Mouse (Mus musculus): ENCODE measurements around the gene Fhit. TPM values are rescaled to one million over a fixed set of nuclear protein-coding genes. Genes with fewer than 3 reads are reported as not detected.

Gene Fhit
- polyA plus RNA-seq, 1 experiment from 2014 or later = 6.1 TPM

DNA sequence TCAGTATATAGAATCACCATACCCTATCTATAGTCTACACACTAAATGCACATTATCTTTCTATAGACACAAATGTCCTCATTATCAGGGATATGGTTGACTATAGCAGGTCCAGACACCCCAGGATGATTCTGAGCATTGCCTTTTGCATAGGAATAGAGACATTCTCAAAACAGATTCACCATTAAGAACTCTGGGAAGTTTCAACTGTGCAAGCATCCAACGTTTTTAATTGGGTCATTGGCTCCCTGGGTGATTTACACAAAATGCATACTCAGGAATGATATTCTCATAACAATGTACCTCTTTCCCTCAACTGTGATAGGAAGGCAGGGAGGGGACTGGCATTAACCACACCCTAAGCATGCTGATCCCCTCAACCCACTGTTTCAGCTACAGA is 1503.4 kb downstream of the Fhit start:
- no peak overlapping the region for H3K27ac ChIP-seq (replicated peaks)
- H3K9ac ChIP-seq (replicated peaks) = no peak overlapping the region
- H3K27me3 ChIP-seq = no peaks in the 10 kb centered on the region
- H3K36me3 ChIP-seq = no peaks in the 10 kb centered on the region
- 46% methylated on average over 1 of the region's 1 CpGs for WGBS
- no peak overlapping the region for H3K4me3 ChIP-seq
- no peak for ATAC-seq (replicated peaks)
- H3K4me2 ChIP-seq (replicated peaks) = no peak overlapping the region
- no peaks in the 10 kb centered on the region for H3K9me3 ChIP-seq
- H3K4me1 ChIP-seq = no peaks in the 10 kb centered on the region

DNA sequence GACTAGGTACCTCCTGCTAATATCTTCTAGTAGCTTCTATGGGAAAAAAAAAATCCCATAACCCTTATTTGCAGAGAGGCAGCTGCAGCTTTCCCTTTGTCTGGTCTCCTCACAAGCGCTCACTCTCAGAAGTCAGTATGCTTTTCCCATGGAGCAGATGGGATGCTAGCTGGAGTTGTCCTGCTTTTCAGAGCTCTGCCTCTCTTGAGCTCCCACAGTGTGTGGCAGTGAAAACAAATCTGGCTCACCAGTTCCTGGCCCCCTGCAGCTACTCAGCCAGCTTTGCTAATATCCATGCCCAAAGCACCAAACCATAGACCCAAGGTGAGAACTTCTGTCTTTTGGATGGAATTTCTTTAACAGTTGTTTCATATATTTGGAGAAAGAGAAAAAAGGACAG is 1510.4 kb downstream of the Fhit start:
- Histone ChIP-seq H3K4me2 (replicated peaks) (no peak overlapping the region), H3K4me3 (no peak overlapping the region), H3K9me3 (no peaks in the 10 kb centered on the region), H3K4me1 (peaks cover 4% of the 10 kb centered on the region; the same call in 1 of the 2 replicates), H3K36me3 (no peaks in the 10 kb centered on the region), H3K27me3 (no peaks in the 10 kb centered on the region), H3K9ac (replicated peaks) (no peak overlapping the region), H3K27ac (replicated peaks) (no peak overlapping the region)
- 61% methylated on average over 1 of the region's 1 CpGs for WGBS
- ATAC-seq (replicated peaks) = no peak

- H3K4me2 ChIP-seq (replicated peaks) = no peak overlapping the region
- no peak overlapping the region for H3K9ac ChIP-seq (replicated peaks)
- no peaks in the 10 kb centered on the region for H3K27me3 ChIP-seq
- no peaks in the 10 kb centered on the region for H3K36me3 ChIP-seq
- H3K9me3 ChIP-seq = no peaks in the 10 kb centered on the region
- 74% methylated on average over 1 of the region's 1 CpGs for WGBS
- ATAC-seq (replicated peaks) = no peak
- H3K27ac ChIP-seq (replicated peaks) = no peak overlapping the region
- H3K4me1 ChIP-seq = peaks cover 30% of the 10 kb centered on the region
- no peak overlapping the region for H3K4me3 ChIP-seq
These were observed 1513.4 kb downstream of the Fhit start for GRCm38 (mm10) chr14:9648416-9648815.

DNA sequence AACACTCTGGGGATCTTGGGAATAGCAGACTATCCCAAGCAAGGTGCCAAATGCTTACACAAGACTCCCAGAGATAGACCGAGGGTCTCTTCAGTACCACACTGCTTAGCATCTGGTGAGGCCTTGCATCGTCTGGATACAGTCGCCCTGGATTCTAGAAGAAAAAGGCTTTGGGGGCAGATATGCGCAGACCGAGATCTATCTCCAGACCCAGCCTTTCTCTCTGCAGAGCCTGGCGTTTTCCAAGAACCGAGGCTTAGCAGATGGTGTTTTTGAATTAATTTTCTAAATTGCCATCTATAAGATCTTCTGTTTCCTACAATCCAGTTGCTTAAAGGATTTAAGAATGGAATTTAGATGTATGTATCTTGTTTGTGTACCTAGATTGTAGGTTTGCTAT is 1515.6 kb downstream of the Fhit start:
- H3K4me1 ChIP-seq = peaks cover 44% of the 10 kb centered on the region

DNA sequence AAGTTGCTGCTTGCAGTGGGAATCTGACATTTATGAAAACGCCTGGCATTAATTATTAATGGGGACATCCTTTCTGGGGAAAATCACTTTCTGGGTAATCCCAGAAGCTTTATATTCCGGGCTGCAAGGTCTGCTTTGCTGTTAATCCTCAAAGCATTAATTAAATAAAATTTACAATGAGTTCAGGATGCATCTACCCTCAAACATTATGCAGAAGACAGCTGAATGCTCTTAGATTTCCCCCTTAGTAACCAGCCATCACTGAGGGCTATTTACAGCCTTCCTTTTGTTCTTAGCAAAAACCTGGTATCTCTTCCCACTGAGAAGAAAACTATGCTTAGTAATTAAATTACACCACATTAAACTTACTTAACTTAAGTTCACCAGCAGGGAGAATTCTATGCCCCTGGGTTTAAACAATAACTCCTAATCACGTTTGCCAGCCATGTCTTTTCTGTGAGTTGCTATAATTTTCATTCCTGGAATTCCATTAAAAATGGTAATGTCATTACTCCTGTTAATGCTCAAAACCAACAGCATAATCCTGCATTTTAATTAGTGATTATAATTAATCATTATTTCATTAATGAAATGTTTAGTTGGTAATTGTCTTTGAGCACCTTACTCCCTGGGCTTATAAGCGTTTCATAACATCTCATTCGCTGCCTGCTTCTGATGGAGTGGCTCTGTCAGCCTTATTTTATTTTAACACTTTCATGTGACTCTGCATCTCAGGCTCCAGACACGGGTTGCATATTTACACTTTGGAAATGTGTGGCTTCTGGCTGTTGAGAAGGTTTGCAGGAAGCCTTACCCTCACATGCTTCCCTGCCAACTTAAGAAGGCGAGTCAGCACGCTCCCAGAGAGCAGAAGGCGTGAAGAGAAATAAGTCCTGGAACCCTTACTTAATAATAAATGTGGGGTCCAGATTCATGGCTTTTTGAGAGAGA is 1517.3 kb downstream of the Fhit start:
- Histone ChIP-seq H3K4me3 (no peak overlapping the region), H3K36me3 (no peaks in the 10 kb centered on the region), H3K4me1 (peaks cover 44% of the 10 kb centered on the region), H3K27me3 (no peaks in the 10 kb centered on the region), H3K9me3 (no peaks in the 10 kb centered on the region), H3K27ac (replicated peaks) (no peak overlapping the region; the same call in 1 of the 2 replicates), H3K9ac (replicated peaks) (no peak overlapping the region), H3K4me2 (replicated peaks) (no peak overlapping the region)
- 11% methylated on average over 9 of the region's 9 CpGs for WGBS
- ATAC-seq (replicated peaks) = no peak

More for the DNA sequence above, 1515.6 kb downstream of the Fhit start:
- 0 out of 2 replicates have a peak, but pooled peaks have one; percentile 32 for ATAC-seq (replicated peaks)
- Histone ChIP-seq H3K4me2 (replicated peaks) (no peak overlapping the region), H3K27me3 (no peaks in the 10 kb centered on the region), H3K36me3 (no peaks in the 10 kb centered on the region), H3K27ac (replicated peaks) (peak overlapping the region; percentile 27), H3K4me3 (no peak overlapping the region), H3K9ac (replicated peaks) (no peak overlapping the region), H3K9me3 (no peaks in the 10 kb centered on the region)
- WGBS = 70% methylated on average over 7 of the region's 7 CpGs

DNA sequence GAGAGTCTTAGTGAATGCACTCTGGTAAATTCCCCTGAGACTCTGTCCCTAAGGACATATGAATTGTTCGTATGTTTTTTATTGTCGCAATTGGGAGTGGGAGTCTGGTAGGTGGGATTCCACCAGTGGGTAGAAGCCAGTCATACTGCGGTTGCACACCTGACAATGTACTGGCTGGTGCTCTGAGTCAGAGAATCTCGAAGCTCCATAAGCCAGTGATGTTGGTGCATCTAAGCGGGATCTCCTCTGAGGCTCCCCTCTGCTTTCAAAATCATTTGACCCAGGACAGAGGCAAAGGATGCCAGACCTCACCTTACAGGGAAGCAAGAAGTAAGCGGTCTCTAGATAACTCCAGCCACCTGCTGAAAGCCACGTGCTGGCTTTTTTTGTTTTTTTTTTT is 1518.1 kb downstream of the Fhit start:
- no peak overlapping the region for H3K27ac ChIP-seq (replicated peaks)
- 49% methylated on average over 7 of the region's 7 CpGs for WGBS
- no peak for ATAC-seq (replicated peaks)

DNA sequence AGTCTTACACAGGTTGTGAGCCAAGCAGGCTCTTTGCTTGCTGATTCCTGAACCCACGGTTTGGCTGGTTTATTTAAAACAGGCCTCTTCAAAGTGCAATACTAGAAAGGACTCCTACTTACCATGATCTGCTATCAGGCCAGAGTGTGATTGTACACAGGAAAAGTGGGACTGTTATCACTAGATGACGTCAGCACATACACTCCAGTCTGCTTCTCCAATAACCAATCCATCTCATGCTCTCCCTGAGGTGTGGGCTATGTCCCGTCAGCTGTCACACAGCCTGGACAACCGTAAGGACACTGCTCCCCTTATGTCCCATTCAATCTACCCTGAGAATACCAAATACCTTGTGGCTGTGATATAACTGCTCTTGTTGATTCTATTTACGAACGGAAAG is 1519.2 kb downstream of the Fhit start:
- WGBS = 45% methylated on average over 6 of the region's 6 CpGs
- Histone ChIP-seq H3K9me3 (no peaks in the 10 kb centered on the region), H3K4me3 (no peak overlapping the region), H3K36me3 (no peaks in the 10 kb centered on the region), H3K4me1 (peaks cover 44% of the 10 kb centered on the region), H3K9ac (replicated peaks) (no peak overlapping the region), H3K27ac (replicated peaks) (no peak overlapping the region), H3K4me2 (replicated peaks) (no peak overlapping the region), H3K27me3 (no peaks in the 10 kb centered on the region)
- peak; percentile 53 for ATAC-seq (replicated peaks)

More for the DNA sequence above, 1518.1 kb downstream of the Fhit start:
- H3K9ac ChIP-seq (replicated peaks) = no peak overlapping the region
- H3K4me1 ChIP-seq = peaks cover 44% of the 10 kb centered on the region
- H3K36me3 ChIP-seq = no peaks in the 10 kb centered on the region
- no peaks in the 10 kb centered on the region for H3K9me3 ChIP-seq
- H3K4me2 ChIP-seq (replicated peaks) = no peak overlapping the region
- H3K4me3 ChIP-seq = no peak overlapping the region
- H3K27me3 ChIP-seq = no peaks in the 10 kb centered on the region

DNA sequence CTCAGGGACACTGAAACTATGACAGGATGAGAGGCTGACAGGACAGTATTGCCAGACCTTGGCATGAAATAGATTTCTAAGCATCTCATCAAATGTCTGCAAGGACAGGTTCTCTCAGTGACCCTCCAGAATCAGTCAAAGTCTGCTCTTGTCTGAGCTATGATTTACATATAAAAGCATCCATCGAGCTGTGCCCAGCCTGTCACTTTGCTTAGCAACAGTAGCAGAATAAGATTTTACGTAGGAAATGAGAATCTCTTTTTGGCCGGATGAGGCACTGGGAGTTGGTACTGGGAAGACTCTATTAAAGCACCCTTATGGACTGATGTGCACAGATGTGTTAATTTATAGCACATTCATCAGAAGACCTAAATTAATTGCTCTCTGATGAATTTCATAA is 1519.8 kb downstream of the Fhit start:
- Histone ChIP-seq H3K4me1 (peaks cover 44% of the 10 kb centered on the region), H3K4me3 (no peak overlapping the region), H3K27me3 (no peaks in the 10 kb centered on the region), H3K36me3 (no peaks in the 10 kb centered on the region), H3K9me3 (no peaks in the 10 kb centered on the region), H3K4me2 (replicated peaks) (no peak overlapping the region), H3K9ac (replicated peaks) (no peak overlapping the region), H3K27ac (replicated peaks) (no peak overlapping the region)
- WGBS = 9% methylated on average over 3 of the region's 3 CpGs
- ATAC-seq (replicated peaks) = peak; percentile 30; the same call in 1 of the 2 replicates

GRCm38 (mm10) chr14:9634247-9634991 is 1527.4 kb downstream of the Fhit start:
- Histone ChIP-seq H3K27ac (replicated peaks) (no peak overlapping the region), H3K9me3 (no peaks in the 10 kb centered on the region), H3K27me3 (peaks cover 3% of the 10 kb centered on the region; the same call in 1 of the 2 replicates), H3K4me1 (no peaks in the 10 kb centered on the region; the same call in 1 of the 2 replicates), H3K36me3 (no peaks in the 10 kb centered on the region), H3K4me2 (replicated peaks) (no peak overlapping the region), H3K4me3 (no peak overlapping the region), H3K9ac (replicated peaks) (no peak overlapping the region)
- peak; percentile 21; the same call in 1 of the 2 replicates for ATAC-seq (replicated peaks)
- 62% methylated on average over 1 of the region's 1 CpGs for WGBS

GRCm38 (mm10) chr14:9632537-9632936 is 1529.3 kb downstream of the Fhit start:
- 4% methylated on average over 3 of the region's 3 CpGs for WGBS
- ATAC-seq (replicated peaks) = no peak
- Histone ChIP-seq H3K4me3 (no peak overlapping the region), H3K27me3 (peaks cover 3% of the 10 kb centered on the region; the same call in 1 of the 2 replicates), H3K4me1 (no peaks in the 10 kb centered on the region; the same call in 1 of the 2 replicates), H3K27ac (replicated peaks) (no peak overlapping the region), H3K9me3 (no peaks in the 10 kb centered on the region), H3K36me3 (no peaks in the 10 kb centered on the region), H3K9ac (replicated peaks) (no peak overlapping the region), H3K4me2 (replicated peaks) (no peak overlapping the region)

DNA sequence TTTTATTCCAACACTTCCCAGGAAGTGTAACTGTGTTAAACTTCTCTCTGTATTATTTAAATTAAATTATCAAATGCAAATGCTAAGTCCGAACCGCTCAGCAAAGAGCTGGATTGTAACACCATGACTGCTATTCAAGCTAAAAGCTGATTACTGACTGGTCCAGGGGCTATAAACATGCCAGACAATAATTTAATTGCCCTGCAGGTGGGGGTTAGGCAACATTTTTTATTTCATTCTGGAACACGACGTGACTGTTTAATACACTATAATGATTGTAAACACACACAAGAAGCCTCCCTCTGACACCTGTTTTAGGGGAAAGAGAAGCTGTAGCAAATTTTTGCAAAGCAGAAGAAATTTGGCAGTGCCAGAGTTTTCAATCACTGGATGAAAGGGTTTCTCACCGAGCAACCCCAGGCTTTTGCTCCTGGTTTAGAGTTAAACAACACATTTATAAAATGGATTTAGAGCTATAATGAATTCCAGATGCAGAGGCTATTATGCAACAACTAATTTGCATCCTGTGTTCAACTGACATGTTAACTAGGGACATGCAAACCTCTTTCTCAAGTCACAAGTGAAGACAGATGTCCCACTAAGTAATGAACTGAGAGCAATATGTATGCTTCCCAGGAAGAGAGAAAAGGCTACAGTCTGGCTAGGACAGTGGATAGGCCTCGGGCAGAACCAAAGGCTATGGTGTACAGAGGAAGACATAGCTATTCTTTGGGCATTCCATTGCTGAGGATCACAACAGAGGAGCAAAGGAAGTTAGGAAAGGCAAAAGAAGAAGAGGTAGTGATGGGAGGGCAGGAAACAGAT is 1538.4 kb downstream of the Fhit start:
- Histone ChIP-seq H3K27me3 (no peaks in the 10 kb centered on the region), H3K4me2 (replicated peaks) (no peak overlapping the region), H3K9ac (replicated peaks) (no peak overlapping the region), H3K27ac (replicated peaks) (no peak overlapping the region), H3K36me3 (no peaks in the 10 kb centered on the region), H3K9me3 (no peaks in the 10 kb centered on the region), H3K4me1 (0 out of 2 replicates have a peak, but pooled peaks cover 6% of the 10 kb centered on the region), H3K4me3 (no peak overlapping the region)
- peak; percentile 46; the same call in 1 of the 2 replicates for ATAC-seq (replicated peaks)
- WGBS = 11% methylated on average over 6 of the region's 6 CpGs

All from forebrain, embryonic 15.5 days (tissue).